Mouse (Mus musculus) CH12.LX (cell line): ENCODE measurements at regions not wholly inside any gene's neighbourhood (a gene's known extent, or its start where the extent isn't known, plus 50 kb on each side); places are given as distances from the start of the nearest gene placed in this dataset.
"Not testable (repeated sequence)": the region's sequence is repeated elsewhere in the genome, so short reads cannot be mapped to it uniquely, and the experiment has no call there.

ENCODE experiments used
- DNase-seq: peaks from one replicate; pipeline ENCODE4 v3.0.0-alpha.2; 2013; ENCODE audit errors: extremely low read depth
- H3K27ac ChIP-seq: 2 replicates; pipeline ENCODE4 v1.5.1; 2012; ENCODE audit warnings: low read depth, mild to moderate bottlenecking, control low read depth, moderate library complexity; ENCODE audit not compliant: insufficient read depth
- H3K27me3 ChIP-seq: replicated peaks from 2 replicates; pipeline ENCODE3; 2012; ENCODE audit warnings: inconsistent platforms
- H3K36me3 ChIP-seq, 2 experiments: replicated peaks in 1 of 2; 2 replicates each; pipeline versions ENCODE3 to v1.6.1; 2012; ENCODE audit warnings: inconsistent platforms in 1 of 2, low read length in 1 of 2, mild to moderate bottlenecking in 1 of 2, mixed read lengths in 1 of 2, moderate library complexity in 1 of 2; ENCODE audit not compliant: control insufficient read depth in 1 of 2, insufficient read depth in 1 of 2
- H3K4me1 ChIP-seq, 2 experiments: 2 replicates each; pipeline ENCODE4 v1.6.1; 2012; ENCODE audit warnings: inconsistent platforms in 1 of 2, moderate library complexity in 1 of 2; ENCODE audit not compliant: insufficient read depth in 2 of 2, control insufficient read depth in 1 of 2
- H3K4me2 ChIP-seq: 2 replicates; pipeline ENCODE4 v1.6.1; 2012; ENCODE audit warnings: low read depth, mild to moderate bottlenecking, control low read depth; ENCODE audit not compliant: poor library complexity, insufficient read depth, severe bottlenecking
- H3K4me3 ChIP-seq, 3 experiments: fragments of 150-350 bp in 1 of 3; sonication (generic) in 1 of 3; replicated peaks in 1 of 3; 2 replicates each; pipeline versions ENCODE3 to v1.5.1; 2011 to 2012; ENCODE audit warnings: low read depth in 2 of 3, low read length in 2 of 3, mild to moderate bottlenecking in 2 of 3, moderate library complexity in 2 of 3, control low read depth in 1 of 3, improper control_type of control experiment in 1 of 3, inconsistent platforms in 1 of 3, mixed read lengths in 1 of 3; ENCODE audit not compliant: poor library complexity in 1 of 3
- H3K79me2 ChIP-seq: replicated peaks from 2 replicates; pipeline ENCODE4 v1.6.1; 2012; ENCODE audit warnings: mild to moderate bottlenecking, moderate library complexity; ENCODE audit not compliant: control insufficient read depth, poor library complexity, insufficient read depth, severe bottlenecking; ENCODE audit errors: extremely low read depth
- H3K9ac ChIP-seq: 2 replicates; pipeline ENCODE4 v1.6.1; 2012; ENCODE audit warnings: low read depth, mild to moderate bottlenecking, control low read depth, moderate library complexity; ENCODE audit not compliant: insufficient read depth
- H3K9me3 ChIP-seq: replicated peaks from 2 replicates; pipeline ENCODE3; 2012; ENCODE audit warnings: low read length, inconsistent platforms, mixed read lengths
- CHD1 ChIP-seq: IDR thresholded peaks from 2 replicates; pipeline ENCODE4 v1.6.1; 2012; ENCODE audit warnings: low read depth, low read length, improper control_type of control experiment, inconsistent platforms
- CTCF ChIP-seq, 2 experiments: IDR thresholded peaks in 1 of 2; conservative IDR thresholded peaks in 1 of 2; 2 replicates each; pipeline ENCODE4 v1.5.1; 2011 to 2012; ENCODE audit warnings: low read depth in 2 of 2, low read length in 2 of 2, improper control_type of control experiment in 1 of 2, inconsistent platforms in 1 of 2, mild to moderate bottlenecking in 1 of 2, moderate library complexity in 1 of 2
- E2F4 ChIP-seq: IDR thresholded peaks from 2 replicates; pipeline ENCODE4 v1.6.1; 2011; ENCODE audit warnings: low read depth, low read length, improper control_type of control experiment; ENCODE audit not compliant: insufficient replicate concordance
- ETS1 ChIP-seq: conservative IDR thresholded peaks from 2 replicates; pipeline ENCODE4 v1.6.1; 2012; ENCODE audit warnings: low read depth, mild to moderate bottlenecking, inconsistent platforms, low read length, improper control_type of control experiment, moderate library complexity
- IRF4 ChIP-seq: IDR thresholded peaks from 2 replicates; pipeline ENCODE4 v1.6.1; 2014; ENCODE audit warnings: low read depth, mild to moderate bottlenecking, inconsistent platforms, low read length, improper control_type of control experiment
- KAT2A ChIP-seq: IDR thresholded peaks from 2 replicates; pipeline ENCODE4 v1.6.1; 2012; ENCODE audit warnings: low read length, improper control_type of control experiment, inconsistent platforms; ENCODE audit not compliant: insufficient replicate concordance
- MAFK ChIP-seq: IDR thresholded peaks from 2 replicates; pipeline ENCODE4 v1.6.1; 2011; ENCODE audit warnings: low read length, improper control_type of control experiment; ENCODE audit not compliant: insufficient replicate concordance
- MAZ ChIP-seq: IDR thresholded peaks from 2 replicates; pipeline ENCODE4 v1.6.1; 2012; ENCODE audit warnings: low read depth, mild to moderate bottlenecking, inconsistent platforms, low read length, improper control_type of control experiment, moderate library complexity
- MEF2A ChIP-seq: IDR thresholded peaks from 2 replicates; pipeline ENCODE4 v1.6.1; 2014; ENCODE audit warnings: low read depth, mild to moderate bottlenecking, inconsistent platforms, low read length, improper control_type of control experiment, borderline replicate concordance
- NRF1 ChIP-seq: IDR thresholded peaks from 2 replicates; pipeline ENCODE4 v1.6.1; 2014; ENCODE audit warnings: low read depth, mild to moderate bottlenecking, inconsistent platforms, low read length, improper control_type of control experiment, moderate library complexity
- PAX5 ChIP-seq: IDR thresholded peaks from 2 replicates; pipeline ENCODE4 v1.6.1; 2012; ENCODE audit warnings: low read length, inconsistent platforms, mixed read lengths
- POLR2AphosphoS2 ChIP-seq: IDR thresholded peaks from 2 replicates; pipeline ENCODE4 v1.6.1; 2011; ENCODE audit warnings: low read depth, low read length, improper control_type of control experiment
- RCOR1 ChIP-seq: conservative IDR thresholded peaks from 2 replicates; pipeline ENCODE4 v1.6.1; 2012; ENCODE audit warnings: low read depth, mild to moderate bottlenecking, inconsistent platforms, low read length, improper control_type of control experiment
- SMC3 ChIP-seq: IDR thresholded peaks from 2 replicates; pipeline ENCODE4 v1.6.1; 2011; ENCODE audit warnings: low read depth, low read length, improper control_type of control experiment
- TCF12 ChIP-seq: IDR thresholded peaks from 2 replicates; pipeline ENCODE4 v1.6.1; 2014; ENCODE audit warnings: low read depth, mild to moderate bottlenecking, inconsistent platforms, low read length, improper control_type of control experiment
- USF1 ChIP-seq: IDR thresholded peaks from 2 replicates; pipeline ENCODE4 v1.6.1; 2014; ENCODE audit warnings: low read depth, mild to moderate bottlenecking, inconsistent platforms, low read length, improper control_type of control experiment
- USF2 ChIP-seq: conservative IDR thresholded peaks from 2 replicates; pipeline ENCODE4 v1.6.1; 2011; ENCODE audit warnings: low read depth, low read length, improper control_type of control experiment
- ZNF384 ChIP-seq: IDR thresholded peaks from 2 replicates; pipeline ENCODE4 v1.6.1; 2012; ENCODE audit warnings: low read depth, low read length, improper control_type of control experiment, inconsistent platforms
- dilution Hi-C: fragments of 300-500 bp; cut with MboI; formaldehyde crosslinking; loops from 2 replicates; pipeline ENCODE4 v1.14.3; 2020; ENCODE audit warnings: low sequenced_read_pairs; ENCODE audit not compliant: extremely low pct_unique_long_range_greater_than_20kb, extremely low pct_ligation_motif_present
- in situ Hi-C: fragments of 300-500 bp; cut with MboI; formaldehyde crosslinking; loops from 3 replicates; pipeline ENCODE4 v1.14.3; 2019; ENCODE audit warnings: low sequenced_read_pairs, low pct_ligation_motif_present, low pct_unique_long_range_greater_than_20kb, mixed read lengths

GRCm38 (mm10) chr17:35763866-35764265 lies 57.6 kb upstream of the Ier3 start (continued):
- TF ChIP-seq IRF4: 0 out of 2 replicates have a peak, but pooled peaks have one; percentile 51
- no peak for TF ChIP-seq KAT2A
- TF ChIP-seq ZNF384: no peak
- no peak for TF ChIP-seq POLR2AphosphoS2
- peak in 1 of 2 experiments; percentile 63; a peak in 2 of 4 replicates for TF ChIP-seq CTCF (conservative IDR thresholded peaks at IDR 0.05 in 1 of 2, IDR thresholded peaks at IDR 0.05 in 1 of 2; ENCODE audit: low read depth in 2 of 2, low read length in 2 of 2)
- TF ChIP-seq MAZ: no peak
- TF ChIP-seq MAFK: no peak
- peak; percentile 61; the same call in 1 of the 2 replicates for TF ChIP-seq ETS1
- TF ChIP-seq E2F4: no peak
- peak; percentile 10; the same call in 1 of the 2 replicates for TF ChIP-seq NRF1
- TF ChIP-seq, all 38 proteins: peak for 13

GRCm38 (mm10) chr17:35766406-35766805 lies 55.1 kb upstream of the Ier3 start:
- Histone ChIP-seq H3K27me3 (no peaks in the 10 kb centered on the region), H3K79me2 (no peaks in the 10 kb centered on the region), H3K4me2 (no peak overlapping the region), H3K27ac (no peak overlapping the region), H3K9ac (no peak overlapping the region), H3K4me3 (no peak overlapping the region), H3K9me3 (peaks cover 6% of the 10 kb centered on the region), H3K36me3 (no peaks in the 10 kb centered on the region), H3K4me1 (peaks cover 6 to 38% of the 10 kb centered on the region in 2 experiments; a peak in 3 of 4 replicates)
- TF ChIP-seq POLR2AphosphoS2 (no peak), CHD1 (no peak), RCOR1 (no peak), PAX5 (no peak), USF2 (no peak), MEF2A (no peak)
- peak; percentile 29 for DNase-seq
- in situ Hi-C loops (no loop called here), dilution Hi-C loops (no loop called here)

- DNase-seq: no peak
- Histone ChIP-seq H3K27ac (no peak overlapping the region), H3K4me2 (no peak overlapping the region), H3K27me3 (no peaks in the 10 kb centered on the region), H3K79me2 (no peaks in the 10 kb centered on the region), H3K9me3 (peaks cover 6% of the 10 kb centered on the region), H3K9ac (no peak overlapping the region), H3K4me1 (peaks cover 0 to 20% of the 10 kb centered on the region in 2 experiments; a peak in 3 of 4 replicates), H3K4me3 (no peak overlapping the region), H3K36me3 (no peaks in the 10 kb centered on the region)
- in situ Hi-C loops: no loop called here
- dilution Hi-C loops: no loop called here
- no peak for TF ChIP-seq E2F4
- no peak for TF ChIP-seq TCF12
- TF ChIP-seq ETS1: no peak
- TF ChIP-seq SMC3: no peak
- no peak for TF ChIP-seq POLR2AphosphoS2
- no peak for TF ChIP-seq USF1
Observed at GRCm38 (mm10) chr17:35769175-35769960, 52.1 kb upstream of the Ier3 start.

- dilution Hi-C loops, H3K36me3 ChIP-seq, H3K27me3 ChIP-seq: not testable (repeated sequence)
Observed at GRCm38 (mm10) chr17:35769961-35770276, 51.6 kb upstream of the Ier3 start.

More at GRCm38 (mm10) chr17:35769961-35770276, 51.6 kb upstream of the Ier3 start:
- H3K27ac ChIP-seq, H3K4me3 ChIP-seq, in situ Hi-C loops, H3K9me3 ChIP-seq, H3K79me2 ChIP-seq, H3K4me2 ChIP-seq, DNase-seq, H3K9ac ChIP-seq: not testable (repeated sequence)
- H3K4me1 ChIP-seq: peaks cover 0 to 15% of the 10 kb centered on the region in 2 experiments; a peak in 3 of 4 replicates
